Mouse (Mus musculus) left cerebral cortex, adult 2 months (tissue): ENCODE data around the gene Cdk1. TPM values are rescaled to one million over a fixed set of nuclear protein-coding genes. Genes with fewer than 3 reads are reported as not detected.

Experiments used
- DNase-seq, 2 experiments: peaks; one replicate each; pipeline ENCODE4 v3.0.0; 2021 to 2022; ENCODE audit warnings: low spot score in 2 of 2, mixed read lengths in 1 of 2; ENCODE audit errors: extremely low spot score in 1 of 2
- H3K27ac ChIP-seq: fragments of 200-600 bp; 2 replicates; pipeline ENCODE4 v1.8.1; 2022
- H3K4me3 ChIP-seq: fragments of 200-600 bp; 2 replicates; pipeline ENCODE4 v1.8.1; 2022
- CTCF ChIP-seq: fragments of 200-600 bp; IDR thresholded peaks from 2 replicates; pipeline ENCODE4 v1.8.1; 2022; ENCODE audit warnings: antibody characterized with exemption, mild to moderate bottlenecking, moderate library complexity
- intact Hi-C: fragments of 180-260 bp; cut with DNase I; formaldehyde crosslinking; loops from one replicate; pipeline ENCODE4 v1.15.1; 2025
- total RNA-seq, 2 experiments: library from RNA; stranded (reverse); gene quantifications; 2 replicates each; pipeline ENCODE4 v1.2.3; 2021

The Cdk1 gene
- total RNA-seq, 2 experiments from 2014 or later: 0.36 to 0.40 TPM

DNA sequence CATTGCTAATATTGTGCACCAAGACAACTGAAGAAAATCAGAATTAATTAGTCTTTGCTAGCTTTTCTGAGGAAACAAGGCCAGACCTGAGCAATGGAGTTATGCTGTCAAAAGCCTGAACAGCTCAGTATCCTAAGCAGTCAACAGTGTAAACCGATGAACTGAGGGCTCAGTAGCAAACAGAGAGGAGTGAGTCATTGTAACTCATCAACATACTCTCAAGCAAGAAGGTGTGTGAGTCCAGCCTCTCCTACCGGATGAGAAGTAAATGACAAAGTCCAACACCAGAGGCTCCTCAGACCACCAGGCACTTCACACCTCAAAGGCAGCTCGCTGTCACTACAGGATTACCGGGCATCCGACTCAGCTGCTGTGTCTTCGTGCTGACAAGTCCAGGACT is 12.7 kb downstream of the Cdk1 start:
- no peak for DNase-seq
- TF ChIP-seq CTCF: no peak
- Histone ChIP-seq H3K4me3 (no peak overlapping the region), H3K27ac (no peak overlapping the region)
- intact Hi-C loops: no loop called here

DNA sequence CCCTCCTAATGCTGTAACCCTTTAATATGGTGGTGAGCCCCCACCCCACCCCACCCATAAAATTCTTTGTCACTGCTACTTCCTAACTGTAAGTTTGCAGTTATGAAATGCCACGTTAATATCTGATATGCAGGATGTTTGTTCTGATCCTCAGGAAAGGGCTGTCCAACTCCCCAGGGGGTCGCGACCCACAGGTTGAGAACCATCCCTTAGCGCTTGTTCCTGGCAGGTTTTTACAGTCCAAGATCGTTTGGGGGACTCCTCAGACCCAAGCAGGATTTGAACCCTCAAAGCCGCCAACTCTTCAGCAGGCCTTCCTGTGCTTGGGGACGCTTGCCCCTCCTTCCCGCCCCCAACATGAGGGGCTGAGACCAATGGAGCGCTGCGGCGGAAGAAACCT is 16.5 kb downstream of the Cdk1 start:
- Histone ChIP-seq H3K4me3 (no peak overlapping the region), H3K27ac (no peak overlapping the region)
- DNase-seq: no peak
- intact Hi-C loops: no loop called here
- TF ChIP-seq CTCF: no peak

DNA sequence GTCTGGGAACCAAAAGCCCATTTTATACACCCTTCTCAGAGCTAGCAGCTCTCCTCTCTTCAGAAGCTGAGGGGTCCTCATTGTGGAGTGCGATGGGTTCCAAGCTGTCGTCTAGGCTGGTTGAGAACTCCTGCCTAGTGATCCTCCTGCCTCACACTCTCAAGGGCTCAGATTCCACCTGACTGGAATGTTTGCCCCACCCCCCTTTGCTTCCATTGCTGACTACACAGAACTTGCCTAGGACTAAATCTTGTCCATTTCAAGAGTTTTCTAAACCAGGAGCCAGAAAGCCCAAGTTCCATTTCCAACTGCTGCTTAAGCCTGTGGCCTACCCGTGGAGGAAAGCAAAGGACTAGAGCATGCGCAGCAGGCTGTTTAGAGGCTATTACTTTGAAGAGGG is 17.1 kb downstream of the Cdk1 start:
- intact Hi-C loops: no loop called here
- no peak overlapping the region for H3K27ac ChIP-seq
- H3K4me3 ChIP-seq: no peak overlapping the region
- DNase-seq: no peak
- no peak for TF ChIP-seq CTCF

DNA sequence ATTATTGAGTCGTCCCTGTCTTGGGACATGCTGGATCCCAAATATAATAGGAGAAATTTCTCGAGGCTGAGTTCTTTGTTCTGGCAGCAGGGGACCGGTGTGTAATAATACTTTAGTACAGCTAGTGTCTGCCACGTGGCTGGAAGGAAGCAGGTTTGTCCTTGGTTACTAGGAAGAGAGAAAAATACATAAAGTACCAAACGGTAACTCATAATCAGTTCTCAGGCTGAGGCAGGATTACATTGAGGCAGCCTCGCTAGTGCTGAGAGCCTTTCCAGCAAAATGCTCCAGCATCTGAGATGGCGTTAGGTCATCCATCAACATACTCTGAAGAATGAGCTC is 17.6 kb downstream of the Cdk1 start:
- DNase-seq: no peak
- Histone ChIP-seq H3K4me3 (no peak overlapping the region), H3K27ac (no peak overlapping the region)
- intact Hi-C loops: no loop called here
- no peak for TF ChIP-seq CTCF

DNA sequence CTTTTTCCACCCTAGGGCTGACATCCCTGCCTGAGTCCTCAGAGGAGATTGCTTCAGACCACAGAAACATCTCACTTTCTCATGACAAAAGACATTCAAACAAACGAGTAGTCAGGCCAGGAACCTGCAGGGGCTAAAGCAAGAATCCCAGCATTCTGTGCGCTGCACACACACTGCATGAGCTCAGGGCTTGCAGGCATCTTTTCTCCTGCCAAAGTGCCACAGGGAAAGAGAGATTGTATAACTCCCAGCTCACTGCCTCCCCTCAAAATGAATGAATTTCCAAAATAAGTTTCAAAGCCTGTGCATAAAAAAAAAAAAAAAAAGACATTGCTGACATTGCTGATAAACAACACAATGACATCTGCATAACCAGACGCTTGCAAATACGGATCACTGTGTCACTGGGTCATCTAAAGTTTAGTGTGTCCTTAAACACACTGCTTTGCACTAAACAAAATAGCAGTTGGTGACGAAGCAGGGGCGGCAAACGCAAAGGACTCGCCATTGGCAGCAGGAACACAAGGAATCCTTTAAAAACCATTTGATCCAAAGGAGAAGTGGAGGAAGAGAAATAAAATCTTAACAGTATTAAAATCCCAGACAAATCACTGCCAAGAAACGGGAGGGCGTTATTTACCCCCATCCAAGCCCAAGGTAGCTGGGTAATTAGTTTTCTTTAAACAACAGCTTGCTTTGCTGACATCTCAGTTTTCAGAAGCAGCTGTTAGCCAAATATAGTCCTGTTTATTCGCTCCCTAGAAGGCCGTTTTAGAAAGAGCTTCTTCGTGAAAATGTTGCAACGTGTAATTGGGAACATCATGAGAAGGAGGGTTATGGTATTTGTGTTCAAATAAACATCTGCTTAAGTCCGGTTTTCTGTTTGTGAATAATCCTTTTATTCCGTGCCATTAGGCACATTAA is 18.2 kb downstream of the Cdk1 start:
- TF ChIP-seq CTCF: no peak
- Histone ChIP-seq H3K27ac (0 out of 2 replicates have a peak overlapping the region, but pooled peaks have one; percentile 4), H3K4me3 (no peak overlapping the region)
- no peak for DNase-seq
- intact Hi-C loops: no loop called here

DNA sequence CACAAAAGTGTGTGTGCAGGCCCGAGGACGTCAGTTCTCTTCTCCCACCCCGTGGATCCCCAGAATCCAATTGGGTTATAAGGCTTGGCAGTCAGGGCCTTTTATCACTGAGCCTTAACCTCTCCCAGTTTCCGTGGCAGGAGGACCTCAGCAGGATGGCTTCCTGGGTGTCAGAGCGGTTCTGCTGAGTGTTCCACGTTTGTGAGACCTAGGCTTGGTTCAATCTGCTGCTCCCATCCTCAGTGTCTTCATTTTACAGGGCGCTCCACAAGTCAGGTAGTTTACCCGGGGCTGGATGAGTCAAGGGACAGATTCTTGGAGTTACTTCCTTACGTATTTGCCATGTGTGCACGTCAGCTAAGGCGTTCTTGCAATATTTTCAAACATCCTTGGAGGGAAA is 19.5 kb downstream of the Cdk1 start:
- TF ChIP-seq CTCF: no peak

DNA sequence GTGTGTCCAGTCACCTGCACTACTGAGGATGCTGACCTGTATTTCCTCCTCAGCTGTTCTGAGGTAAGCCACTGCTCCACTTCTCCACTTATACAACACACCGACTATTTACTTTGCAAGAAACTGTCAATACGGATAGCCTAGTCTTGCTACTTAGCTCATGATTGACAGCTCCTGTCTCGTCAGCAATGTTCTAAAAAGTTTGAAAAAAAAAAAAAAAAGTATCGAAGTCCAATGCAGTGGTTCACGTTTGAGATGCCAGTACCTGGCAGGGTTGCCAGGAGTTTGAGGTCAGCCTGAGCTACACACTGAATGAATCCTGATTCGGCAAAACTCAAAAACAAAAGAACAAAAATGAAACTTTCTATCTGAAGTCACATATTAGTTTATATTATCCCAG is 21.5 kb downstream of the Cdk1 start:
- intact Hi-C loops: no loop called here
- no peak overlapping the region for H3K27ac ChIP-seq
- no peak overlapping the region for H3K4me3 ChIP-seq
- TF ChIP-seq CTCF: no peak
- no peak for DNase-seq

More for the DNA sequence above, 19.5 kb downstream of the Cdk1 start:
- H3K27ac ChIP-seq: no peak overlapping the region
- no peak overlapping the region for H3K4me3 ChIP-seq
- intact Hi-C loops: no loop called here
- no peak for DNase-seq

DNA sequence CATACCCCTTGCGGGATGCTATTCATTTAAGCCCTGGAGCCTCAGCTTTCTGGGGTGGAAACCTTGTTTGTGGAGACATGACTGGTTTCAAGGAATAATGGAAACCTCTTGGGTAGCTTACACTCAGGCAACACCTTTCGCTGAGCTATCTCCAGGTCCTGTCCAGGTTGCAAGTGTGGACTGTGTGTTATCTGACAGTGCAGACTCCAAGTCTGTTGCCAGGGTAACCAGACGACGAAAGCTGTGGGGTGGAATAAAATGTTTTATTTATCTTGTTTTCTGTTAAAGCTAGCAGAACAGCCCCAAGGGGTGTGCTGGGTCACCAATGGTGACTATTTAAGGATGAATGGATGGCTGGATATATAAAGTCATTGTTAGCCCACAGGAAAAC is 24.1 kb downstream of the Cdk1 start:
- TF ChIP-seq CTCF: no peak
- no peak overlapping the region for H3K4me3 ChIP-seq
- intact Hi-C loops: no loop called here
- no peak for DNase-seq
- H3K27ac ChIP-seq: no peak overlapping the region

DNA sequence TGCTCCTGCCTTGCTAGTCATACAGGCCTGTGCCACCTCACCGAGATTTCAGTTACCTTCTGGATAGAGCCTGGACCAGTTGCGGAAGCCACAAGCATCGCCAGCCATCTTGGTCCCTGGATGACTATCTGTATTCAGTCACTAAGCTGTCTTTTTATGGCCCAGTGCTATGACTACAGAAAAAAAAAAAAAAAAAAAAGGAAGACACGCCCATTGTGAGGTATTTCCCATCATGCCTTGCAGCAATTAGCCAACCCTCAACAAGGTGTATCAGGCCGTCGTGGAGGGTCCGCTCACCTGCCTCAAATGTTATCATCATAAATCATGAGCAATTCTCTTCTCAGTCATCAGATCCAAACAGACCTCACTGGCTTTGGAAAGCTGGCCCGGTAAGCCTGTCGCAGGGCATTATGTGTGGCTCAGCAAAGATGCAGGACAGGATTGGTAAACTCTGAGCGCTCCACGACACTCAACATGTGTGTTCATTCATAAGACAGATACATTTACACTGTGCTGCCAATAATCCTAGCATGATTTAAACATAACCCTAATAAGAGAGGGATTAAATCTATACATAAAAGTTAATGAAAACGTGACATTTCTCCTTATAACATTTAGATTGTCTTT is 24.6 kb downstream of the Cdk1 start:
- DNase-seq: no peak
- no peak overlapping the region for H3K27ac ChIP-seq
- TF ChIP-seq CTCF: no peak
- intact Hi-C loops: no loop called here
- H3K4me3 ChIP-seq: no peak overlapping the region

DNA sequence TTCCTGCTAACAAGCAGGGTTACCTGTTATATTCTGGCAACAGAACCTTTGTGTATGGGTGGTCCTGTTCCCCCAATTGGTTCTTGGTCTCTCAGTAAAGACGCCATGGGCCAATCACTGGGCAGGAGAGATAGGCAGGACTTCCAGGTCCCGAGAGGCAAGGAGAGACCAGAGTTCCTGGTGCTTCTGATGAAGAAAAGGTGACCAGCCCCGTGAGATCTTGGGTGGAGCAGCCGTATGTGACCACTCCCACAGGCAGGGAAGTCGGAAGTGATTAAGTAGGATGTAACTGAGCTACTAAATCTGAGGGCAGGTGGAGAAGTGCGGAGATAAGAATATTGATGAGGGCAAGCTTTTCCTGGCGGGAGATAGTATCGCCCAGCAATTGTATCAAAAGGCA is 25.4 kb downstream of the Cdk1 start:
- Histone ChIP-seq H3K27ac (no peak overlapping the region), H3K4me3 (no peak overlapping the region)
- DNase-seq: no peak
- intact Hi-C loops: no loop called here
- TF ChIP-seq CTCF: no peak

DNA sequence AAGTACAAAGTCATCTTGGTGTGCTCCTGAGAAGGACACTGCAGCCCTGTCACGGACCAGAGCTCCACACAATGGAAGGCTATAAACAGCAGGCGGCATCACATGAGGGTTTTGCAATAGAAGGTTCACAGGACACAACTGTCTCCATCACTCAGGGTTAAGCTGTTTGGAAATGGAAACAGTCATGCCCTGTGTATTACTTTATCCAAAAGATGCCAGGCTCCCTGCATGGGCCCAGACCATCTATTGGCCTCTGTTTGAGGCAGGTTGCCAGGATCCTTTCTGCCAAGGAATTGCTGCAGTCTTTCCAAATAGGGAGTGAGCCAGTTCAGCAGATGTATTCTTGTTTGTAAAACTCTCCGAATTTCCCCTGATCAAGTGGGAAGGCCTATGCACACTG is 26.3 kb downstream of the Cdk1 start:
- TF ChIP-seq CTCF: no peak
- intact Hi-C loops: no loop called here

DNA sequence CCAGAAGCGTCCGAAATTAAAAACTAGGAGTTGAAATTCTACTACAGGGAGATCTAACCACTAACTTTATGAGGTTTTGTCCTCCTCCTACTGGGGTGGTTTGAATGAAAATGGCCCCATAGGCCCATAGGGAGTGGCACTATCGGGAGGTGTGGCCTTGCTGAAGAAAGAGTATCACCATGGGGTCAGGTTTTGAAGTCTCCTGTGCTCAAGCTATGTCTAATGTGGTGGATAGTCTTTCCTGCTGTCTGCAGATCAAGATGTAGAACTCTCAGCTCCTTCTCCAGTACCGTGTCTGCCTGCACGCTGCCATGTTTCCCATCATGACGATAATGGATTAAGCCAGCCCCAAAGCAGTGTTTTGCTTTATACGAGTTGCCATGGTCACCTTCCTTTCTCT is 27.9 kb downstream of the Cdk1 start:
- no peak overlapping the region for H3K4me3 ChIP-seq
- H3K27ac ChIP-seq: no peak overlapping the region
- no peak for DNase-seq
- intact Hi-C loops: loop anchor here (5.0 kb wide), 1 partner anchor 138 kb away; no protein-coding TSS in a partner anchor
- TF ChIP-seq CTCF: no peak

More for the DNA sequence above, 26.3 kb downstream of the Cdk1 start:
- Histone ChIP-seq H3K27ac (no peak overlapping the region), H3K4me3 (no peak overlapping the region)
- DNase-seq: no peak

DNA sequence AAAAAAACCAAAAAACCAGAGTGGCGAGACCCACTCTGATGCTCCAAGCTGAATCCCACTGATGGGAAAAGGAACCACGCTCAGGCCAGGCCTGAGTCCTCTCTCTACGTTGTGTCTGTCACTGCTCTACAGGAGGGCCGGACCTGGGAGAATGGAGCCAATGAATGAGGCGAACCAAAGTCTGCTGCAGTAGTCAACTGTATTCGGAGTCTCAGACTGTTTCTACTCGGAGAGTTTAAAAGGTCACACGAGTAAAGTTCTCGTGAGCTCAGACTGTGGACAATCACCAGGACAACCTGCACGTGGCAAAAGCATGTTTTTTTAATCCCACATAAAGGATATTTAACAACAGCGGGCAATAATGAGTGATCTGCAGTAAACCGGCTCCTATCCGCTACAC is 28.8 kb downstream of the Cdk1 start:
- no peak overlapping the region for H3K4me3 ChIP-seq
- no peak for TF ChIP-seq CTCF
- H3K27ac ChIP-seq: no peak overlapping the region
- DNase-seq: no peak
- intact Hi-C loops: loop anchor here (5.0 kb wide), 1 partner anchor 137 kb away; no protein-coding TSS in a partner anchor
